Mouse (Mus musculus) retina, embryonic 14.5 days (tissue): ENCODE data around the gene Birc5.
"Not testable (repeated sequence)": the region's sequence is repeated elsewhere in the genome, so short reads cannot be mapped to it uniquely, and the experiment has no call there.

ENCODE experiments used
- DNase-seq: peaks from one replicate; pipeline ENCODE4 v3.0.0-alpha.2; 2015; ENCODE audit warnings: low spot score

Gene Birc5

GRCm38 (mm10) chr11:117848985-117849671 lies at the start of gene Birc5:
Gene Birc5, plus strand, starts transcription at chr11:117849251.
- DNase-seq: peak; percentile 99

GRCm38 (mm10) chr11:117800038-117800437 lies 49.0 kb upstream of the Birc5 start:
- DNase-seq: no peak

GRCm38 (mm10) chr11:117801650-117802049 lies 47.4 kb upstream of the Birc5 start:
- no peak for DNase-seq

- DNase-seq: no peak
These were observed 45.8 kb upstream of the Birc5 start for GRCm38 (mm10) chr11:117803166-117803688.

- DNase-seq: no peak
These were observed 42.3 kb upstream of the Birc5 start for GRCm38 (mm10) chr11:117806781-117807180.

- DNase-seq: peak; percentile 85
These were observed 39.4 kb upstream of the Birc5 start, which contains the start of the genes Gm20708 and Syngr2 for GRCm38 (mm10) chr11:117809407-117810311. Gene Gm20708, plus strand, starts transcription at chr11:117809668. Gene Syngr2, plus strand, starts transcription at chr11:117809668.

GRCm38 (mm10) chr11:117810401-117811046 lies 38.5 kb upstream of the Birc5 start:
- peak; percentile 88 for DNase-seq

- DNase-seq: no peak
These were observed 35.2 kb upstream of the Birc5 start for GRCm38 (mm10) chr11:117813867-117814266.

GRCm38 (mm10) chr11:117814704-117815366 lies 34.2 kb upstream of the Birc5 start:
- no peak for DNase-seq

GRCm38 (mm10) chr11:117815850-117816249 lies 33.2 kb upstream of the Birc5 start:
- not testable (repeated sequence) for DNase-seq

GRCm38 (mm10) chr11:117816389-117816996 lies 32.6 kb upstream of the Birc5 start:
- DNase-seq: no peak

- no peak for DNase-seq
These were observed 30.0 kb upstream of the Birc5 start for GRCm38 (mm10) chr11:117819095-117819494.

GRCm38 (mm10) chr11:117820173-117820572 lies 28.9 kb upstream of the Birc5 start:
- no peak for DNase-seq

- DNase-seq: no peak
These were observed 27.2 kb upstream of the Birc5 start for GRCm38 (mm10) chr11:117821868-117822267.

- no peak for DNase-seq
These were observed 26.3 kb upstream of the Birc5 start for GRCm38 (mm10) chr11:117822728-117823241.

GRCm38 (mm10) chr11:117823411-117823810 lies 25.6 kb upstream of the Birc5 start:
- DNase-seq: no peak

GRCm38 (mm10) chr11:117824060-117824969 lies 24.7 kb upstream of the Birc5 start:
- peak; percentile 92 for DNase-seq

GRCm38 (mm10) chr11:117825333-117826101 lies 23.5 kb upstream of the Birc5 start, which contains the start of the genes Afmid and Tk1:
Gene Afmid, plus strand, starts transcription at chr11:117825924.
Gene Tk1, minus strand, starts transcription at chr11:117826092.
- peak; percentile 83 for DNase-seq

- DNase-seq: peak; percentile 57
These were observed 22.9 kb upstream of the Birc5 start for GRCm38 (mm10) chr11:117826164-117826563.
